Mouse (Mus musculus) embryonic facial prominence, embryonic 10.5 days (tissue): Measurements from ENCODE around the gene Gm44511. TPM values are rescaled to one million over a fixed set of nuclear protein-coding genes. Genes with fewer than 3 reads are reported as not detected.
"Not testable (repeated sequence)": the region's sequence is repeated elsewhere in the genome, so short reads cannot be mapped to it uniquely, and the experiment has no call there.

Source experiments
- DNase-seq: peaks from one replicate; pipeline ENCODE4 v3.0.0-alpha.2; 2017; ENCODE audit warnings: low spot score
- H3K27ac ChIP-seq: fragments of 300-500 bp; sonication (generic); replicated peaks from 2 replicates; pipeline ENCODE4 v1.5.1; 2016; ENCODE audit warnings: mild to moderate bottlenecking
- H3K27me3 ChIP-seq: fragments of 300-500 bp; sonication (generic); replicated peaks from 2 replicates; pipeline ENCODE4 v1.6.1; 2016; ENCODE audit warnings: low read depth, mild to moderate bottlenecking; ENCODE audit not compliant: poor library complexity, severe bottlenecking
- H3K36me3 ChIP-seq: fragments of 300-500 bp; sonication (generic); replicated peaks from 2 replicates; pipeline ENCODE4 v1.6.1; 2016; ENCODE audit warnings: mild to moderate bottlenecking, moderate library complexity
- H3K4me1 ChIP-seq: fragments of 300-500 bp; sonication (generic); 2 replicates; pipeline ENCODE4 v1.6.1; 2016
- H3K4me3 ChIP-seq: fragments of 300-500 bp; sonication (generic); 2 replicates; pipeline ENCODE4 v1.5.1; 2016; ENCODE audit warnings: mild to moderate bottlenecking, moderate library complexity
- H3K9me3 ChIP-seq: fragments of 300-500 bp; sonication (generic); 2 replicates; pipeline ENCODE4 v1.6.1; 2016; ENCODE audit warnings: mild to moderate bottlenecking
- whole genome bisulfite sequencing: fragments of 180-500 bp; shearing (Covaris S2); methylation state at CpG from one replicate; pipeline ENCODE4 v1.1.7; 2016; 5-methylcytosine and 5-hydroxymethylcytosine counted together
- polyA plus RNA-seq: library from polyadenylated mRNA; unstranded; fragments of >200 nt; fragmentation: Nextera tagmentation; extraction: Ambion mirVana; gene quantifications from 2 replicates; pipeline ENCODE4 v1.2.1, GENCODE M21; 2016

Gene Gm44511
- polyA plus RNA-seq, 1 experiment from 2014 or later = not detected

DNA sequence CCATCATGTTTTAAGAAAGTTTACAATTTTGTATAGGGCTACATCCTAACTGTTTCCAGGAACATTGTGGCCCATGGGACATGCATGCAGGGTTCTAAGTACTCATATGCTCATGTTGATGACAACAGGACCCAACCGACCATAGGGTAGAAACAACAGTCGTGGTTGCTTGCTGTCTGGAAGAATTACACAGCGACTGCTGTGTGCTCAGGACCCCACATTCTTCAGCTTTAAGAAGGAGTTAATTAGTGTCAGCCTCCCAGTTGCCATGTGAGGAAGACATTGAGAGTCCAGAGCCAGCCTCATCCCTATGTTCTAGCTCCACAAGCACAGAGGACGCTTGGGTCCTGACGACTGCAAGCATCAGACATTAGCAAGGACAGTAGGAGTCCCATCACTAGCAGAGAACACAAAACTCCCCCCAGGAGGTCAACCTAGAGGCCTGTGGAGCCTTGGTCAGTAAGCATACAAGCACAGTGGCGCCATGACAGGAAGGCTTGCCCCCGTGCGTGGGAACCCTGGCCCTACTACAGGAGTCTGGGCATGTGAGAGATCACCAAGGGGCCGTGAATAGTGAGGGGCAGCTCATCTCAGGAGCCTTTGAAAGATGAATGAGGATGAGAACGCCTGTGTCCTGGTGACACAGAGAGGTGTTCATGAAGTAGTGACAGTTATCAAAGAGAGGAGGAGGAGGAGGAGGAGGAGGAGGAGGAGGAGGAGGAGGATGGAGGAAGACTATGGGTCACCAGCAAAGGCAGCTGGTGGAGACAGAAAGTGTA lies 63.0 kb downstream of the Gm44511 start:
- Histone ChIP-seq H3K4me1 (peaks cover 21% of the 10 kb centered on the region), H3K4me3 (peak overlapping the region; percentile 63), H3K27ac (peak overlapping the region; percentile 77)
- WGBS = 71% methylated on average over 10 of the region's 10 CpGs
- peak; percentile 16 for DNase-seq
- not testable (repeated sequence) for H3K9me3 ChIP-seq, H3K36me3 ChIP-seq, H3K27me3 ChIP-seq

GRCm38 (mm10) chr6:128761144-128761540 lies 65.0 kb downstream of the Gm44511 start:
- 40% methylated on average over 5 of the region's 5 CpGs for WGBS
- no peaks in the 10 kb centered on the region for H3K36me3 ChIP-seq
- no peaks in the 10 kb centered on the region for H3K27me3 ChIP-seq
- no peaks in the 10 kb centered on the region for H3K9me3 ChIP-seq
- peaks cover 17% of the 10 kb centered on the region for H3K4me1 ChIP-seq
- DNase-seq = no peak
- peak overlapping the region; percentile 74; the same call in 1 of the 2 replicates for H3K27ac ChIP-seq
- peak overlapping the region; percentile 66 for H3K4me3 ChIP-seq

DNA sequence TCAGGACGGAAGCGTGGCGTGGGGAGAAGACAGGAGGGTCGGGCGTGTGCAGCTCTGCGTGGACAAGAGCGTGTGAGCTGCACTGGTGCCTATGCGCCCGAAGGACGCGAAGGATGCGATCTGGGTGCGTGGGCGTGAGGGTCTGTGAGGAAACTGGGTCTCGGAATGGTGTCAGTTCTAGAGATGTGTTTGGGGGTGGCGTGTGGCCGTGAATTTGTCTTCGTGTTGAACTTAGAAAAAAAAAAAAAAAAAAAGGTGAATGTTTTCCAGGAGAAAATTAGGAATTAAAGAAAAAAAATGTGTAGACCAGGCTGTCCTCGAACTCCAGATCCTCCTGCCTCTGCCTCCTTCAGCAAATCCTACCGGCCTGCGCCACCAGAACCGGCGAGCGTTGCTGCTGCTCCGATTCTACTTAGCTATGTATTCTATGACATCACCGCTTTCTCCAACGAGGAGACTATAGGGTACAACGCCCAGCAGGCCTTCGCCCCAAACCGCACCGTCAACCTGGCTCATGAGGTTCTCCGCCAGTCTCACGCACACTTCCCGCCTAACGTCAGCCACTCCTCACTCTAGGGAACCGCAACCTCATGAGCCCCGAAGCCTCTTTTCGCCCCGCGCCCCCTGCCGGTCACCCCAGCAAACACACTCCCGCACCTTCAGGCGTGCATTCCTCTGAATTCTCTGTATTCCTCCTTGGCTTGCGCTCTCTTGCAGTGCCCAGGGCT lies 65.5 kb downstream of the Gm44511 start:
- peak overlapping the region; percentile 66 for H3K4me3 ChIP-seq
- DNase-seq = peak; percentile 90
- under 1% methylated on average over 44 of the region's 44 CpGs for WGBS
- H3K36me3 ChIP-seq, H3K27me3 ChIP-seq, H3K9me3 ChIP-seq: not testable (repeated sequence)
- H3K27ac ChIP-seq = peak overlapping the region; percentile 79
- peaks cover 17% of the 10 kb centered on the region for H3K4me1 ChIP-seq

DNA sequence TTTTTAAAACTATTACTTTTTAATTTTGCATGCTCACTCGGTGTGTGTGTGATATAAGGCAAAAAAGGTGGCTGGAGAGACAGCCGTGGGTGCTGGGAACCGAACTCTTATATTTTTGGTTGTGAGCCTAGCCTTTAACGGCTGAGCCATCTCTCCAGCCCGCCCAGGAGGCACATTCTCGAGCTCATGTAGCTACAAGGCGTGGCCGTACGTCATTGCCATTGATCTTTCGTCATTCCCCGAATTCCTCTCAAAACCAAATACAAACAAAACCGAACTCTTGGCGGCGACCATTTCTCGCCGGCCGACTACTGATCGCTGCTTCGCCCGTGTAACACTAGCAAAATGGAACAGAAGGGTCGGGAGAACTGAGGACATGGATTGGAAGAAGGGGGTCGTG lies 66.1 kb downstream of the Gm44511 start:
- peak; percentile 88 for DNase-seq
- H3K36me3 ChIP-seq, H3K27me3 ChIP-seq, H3K9me3 ChIP-seq: not testable (repeated sequence)
- peaks cover 17% of the 10 kb centered on the region for H3K4me1 ChIP-seq
- peak overlapping the region; percentile 66 for H3K4me3 ChIP-seq
- WGBS = under 1% methylated on average over 22 of the region's 22 CpGs
- peak overlapping the region; percentile 79 for H3K27ac ChIP-seq

DNA sequence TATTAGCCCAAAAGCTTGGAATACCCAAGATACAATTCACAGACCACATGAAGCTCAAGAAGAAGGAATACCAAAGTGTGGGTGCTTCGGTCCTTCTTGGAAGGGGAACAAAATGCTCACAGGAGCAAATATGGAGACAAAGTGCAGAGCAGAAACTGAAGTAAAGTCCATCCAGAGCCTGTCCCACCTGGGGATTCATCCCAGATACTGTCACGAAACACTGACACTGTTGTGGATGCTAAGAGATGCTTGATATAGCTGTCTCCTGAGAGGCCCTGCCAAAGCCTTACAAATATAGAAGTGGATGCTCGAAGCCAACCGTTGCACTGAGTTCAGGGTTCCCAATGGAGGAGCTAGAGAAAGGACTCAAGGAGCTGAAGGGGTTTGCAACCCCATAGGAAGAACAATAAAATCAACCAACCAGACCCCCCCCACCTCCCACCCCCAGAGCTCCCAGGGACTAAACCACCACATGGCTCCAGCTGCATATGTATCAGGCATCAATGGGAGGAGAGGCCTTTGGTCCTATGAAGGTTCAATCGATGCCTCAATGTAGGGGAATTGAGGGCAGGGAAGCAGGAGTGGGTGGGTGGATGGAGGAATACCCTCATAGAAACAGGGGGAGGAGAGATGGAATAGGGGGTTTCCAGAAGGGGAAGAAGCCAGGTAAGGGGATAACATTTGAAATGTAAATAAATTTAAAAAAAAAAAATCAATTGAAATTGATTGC lies 66.7 kb downstream of the Gm44511 start:
- 81% methylated on average over 5 of the region's 5 CpGs for WGBS
- H3K27me3 ChIP-seq = no peaks in the 10 kb centered on the region
- peak overlapping the region; percentile 66 for H3K4me3 ChIP-seq
- no peaks in the 10 kb centered on the region for H3K36me3 ChIP-seq
- H3K9me3 ChIP-seq = no peaks in the 10 kb centered on the region
- no peak for DNase-seq
- no peak overlapping the region for H3K27ac ChIP-seq
- peaks cover 18% of the 10 kb centered on the region for H3K4me1 ChIP-seq

- H3K27me3 ChIP-seq, H3K4me3 ChIP-seq, H3K27ac ChIP-seq, H3K36me3 ChIP-seq, H3K9me3 ChIP-seq, DNase-seq, H3K4me1 ChIP-seq: not testable (repeated sequence)
- 66% methylated on average over 4 of the region's 4 CpGs for WGBS
These were observed 70.7 kb downstream of the Gm44511 start for GRCm38 (mm10) chr6:128755402-128755763.

GRCm38 (mm10) chr6:128754748-128755401 lies 71.2 kb downstream of the Gm44511 start:
- not testable (repeated sequence) for H3K36me3 ChIP-seq, H3K4me1 ChIP-seq, H3K27ac ChIP-seq, DNase-seq, H3K4me3 ChIP-seq, H3K9me3 ChIP-seq, H3K27me3 ChIP-seq
- 84% methylated on average over 12 of the region's 12 CpGs for WGBS

- not testable (repeated sequence) for H3K9me3 ChIP-seq, H3K36me3 ChIP-seq, H3K4me1 ChIP-seq, H3K27me3 ChIP-seq
- peak overlapping the region; percentile 29; the same call in 1 of the 2 replicates for H3K4me3 ChIP-seq
- peak; percentile 20 for DNase-seq
- WGBS = 42% methylated on average over 10 of the region's 10 CpGs
- H3K27ac ChIP-seq = peak overlapping the region; percentile 48
These were observed 71.8 kb downstream of the Gm44511 start for GRCm38 (mm10) chr6:128754265-128754664.

DNA sequence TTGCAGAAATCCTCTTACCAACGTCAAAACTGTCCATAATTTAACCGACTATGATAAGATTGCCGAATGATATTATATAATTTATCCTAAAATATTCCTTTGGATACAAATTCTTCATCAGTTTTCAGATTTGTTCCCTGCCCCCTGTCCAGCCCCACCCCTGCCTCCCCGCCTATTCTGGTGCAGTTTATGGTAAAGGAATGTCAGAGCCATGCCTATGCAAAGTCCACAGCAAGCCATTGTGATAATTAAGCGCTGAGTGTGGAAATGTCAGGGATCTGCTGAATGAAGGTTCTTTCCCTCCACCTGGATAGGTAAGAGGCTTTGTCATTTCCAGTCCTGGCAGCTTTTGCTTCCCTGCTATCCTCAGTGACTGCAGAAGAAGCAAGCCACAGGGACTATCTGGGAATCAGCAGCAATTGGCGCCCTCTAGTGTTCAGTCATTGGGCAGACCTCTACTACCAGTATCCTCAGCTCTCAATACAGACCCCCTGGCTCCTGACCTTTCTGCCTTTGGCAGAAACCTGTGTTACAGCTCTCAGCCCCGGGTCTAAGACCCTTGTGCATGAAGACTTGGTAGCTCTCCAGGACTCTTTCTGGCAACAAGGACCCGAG lies 72.4 kb downstream of the Gm44511 start:
- H3K36me3 ChIP-seq, H3K27me3 ChIP-seq, H3K4me1 ChIP-seq, H3K9me3 ChIP-seq, H3K4me3 ChIP-seq, H3K27ac ChIP-seq: not testable (repeated sequence)
- DNase-seq = peak; percentile 75
- WGBS = 38% methylated on average over 8 of the region's 8 CpGs

DNA sequence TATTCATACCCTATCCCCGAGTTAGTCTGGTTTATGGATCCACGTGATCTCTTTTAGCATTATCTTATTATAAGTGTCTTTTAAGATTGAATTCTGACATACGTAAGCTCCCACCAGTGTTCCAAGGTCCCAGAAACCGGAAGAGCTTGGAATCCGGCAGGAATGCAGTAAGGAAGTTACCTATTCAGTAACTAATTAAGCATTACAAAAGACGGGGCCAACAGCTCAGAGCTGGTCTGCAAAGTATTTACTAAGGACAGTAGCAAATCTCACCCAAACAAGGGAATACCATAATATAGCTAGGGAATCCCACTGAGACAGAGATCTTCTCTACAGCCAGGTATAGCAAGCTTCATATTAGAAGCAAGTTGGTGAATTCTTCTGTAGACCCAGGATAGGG lies 79.1 kb downstream of the Gm44511 start:
- H3K27me3 ChIP-seq, H3K27ac ChIP-seq: not testable (repeated sequence)
- WGBS = 80% methylated on average over 6 of the region's 6 CpGs

DNA sequence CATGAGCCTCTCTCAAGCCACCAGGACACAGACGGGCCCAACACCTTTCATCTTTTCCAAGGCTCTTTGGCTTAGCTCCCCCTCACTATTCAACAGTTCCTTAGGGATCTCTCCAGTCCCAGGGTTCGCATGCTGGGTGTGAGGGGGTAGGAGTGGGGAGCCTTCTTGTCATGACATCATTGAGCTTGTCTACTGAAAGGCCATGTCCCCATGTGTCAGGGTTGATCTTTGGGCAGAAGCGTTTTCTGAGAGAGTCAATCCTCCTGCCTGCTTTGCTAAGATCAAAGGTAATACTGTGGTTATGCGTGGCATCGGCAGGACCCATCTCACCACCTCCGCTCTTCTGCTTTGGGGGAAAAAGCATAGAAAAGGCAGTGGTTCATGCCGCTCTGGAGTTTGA lies 88.7 kb downstream of the Gm44511 start:
- H3K4me1 ChIP-seq = no peaks in the 10 kb centered on the region
- H3K36me3 ChIP-seq = no peaks in the 10 kb centered on the region
- no peak overlapping the region for H3K4me3 ChIP-seq
- no peaks in the 10 kb centered on the region for H3K9me3 ChIP-seq
- no peaks in the 10 kb centered on the region for H3K27me3 ChIP-seq
- H3K27ac ChIP-seq = no peak overlapping the region
- 92% methylated on average over 7 of the region's 7 CpGs for WGBS
- no peak for DNase-seq

More for the DNA sequence above, 79.1 kb downstream of the Gm44511 start:
- not testable (repeated sequence) for H3K36me3 ChIP-seq, H3K9me3 ChIP-seq, H3K4me3 ChIP-seq, DNase-seq, H3K4me1 ChIP-seq

GRCm38 (mm10) chr6:128736100-128736499 lies 90.0 kb downstream of the Gm44511 start:
- no peak overlapping the region for H3K27ac ChIP-seq
- no peak overlapping the region for H3K4me3 ChIP-seq
- no peaks in the 10 kb centered on the region for H3K4me1 ChIP-seq
- no peaks in the 10 kb centered on the region for H3K27me3 ChIP-seq
- no peak for DNase-seq
- no peaks in the 10 kb centered on the region for H3K9me3 ChIP-seq
- no peaks in the 10 kb centered on the region for H3K36me3 ChIP-seq
